Mouse (Mus musculus): ENCODE data around the gene Tshz2. TPM values are rescaled to one million over a fixed set of nuclear protein-coding genes. Genes with fewer than 3 reads are reported as not detected.

Tshz2 gene
- total and polyA plus RNA-seq, 2 experiments from 2014 or later, result 26.4 to 40.8 TPM

GRCm38 (mm10) chr2:169600163-169600562 is 32.6 kb upstream of the Tshz2 start:
- ATAC-seq (ENCODE audit: low FRiP score) (no peak), DNase-seq (ENCODE audit: low spot score) (peak; percentile 51)
- H3K27ac ChIP-seq (ENCODE audit: low read depth, low read length), result no peak overlapping the region
- H3K9ac ChIP-seq (replicated peaks; ENCODE audit: low read length, poor library complexity, severe bottlenecking), result no peak overlapping the region
- TF ChIP-seq CTCF (IDR thresholded peaks at IDR 0.05), result no peak
- peaks cover 3% of the 10 kb centered on the region; the same call in 1 of the 2 replicates for H3K4me1 ChIP-seq (ENCODE audit: insufficient read depth, low read length)
- H3K27me3 ChIP-seq (ENCODE audit: insufficient read depth, low read length), result no peaks in the 10 kb centered on the region
- H3K9me3 ChIP-seq (ENCODE audit: low read length), result no peaks in the 10 kb centered on the region
- no peak overlapping the region for H3K4me3 ChIP-seq (ENCODE audit: low read depth, low read length)
- H3K4me2 ChIP-seq (ENCODE audit: low read depth, low read length, poor library complexity, severe bottlenecking), result no peak overlapping the region
- no peaks in the 10 kb centered on the region for H3K36me3 ChIP-seq (ENCODE audit: insufficient read depth, low read length)
- 49% methylated on average over 6 of the region's 6 CpGs for WGBS

- peak; percentile 47 for DNase-seq (ENCODE audit: low spot score)
- no peaks in the 10 kb centered on the region for H3K9me3 ChIP-seq (ENCODE audit: low read length)
Measured at GRCm38 (mm10) chr2:169606901-169607678, 25.7 kb upstream of the Tshz2 start.

GRCm38 (mm10) chr2:169607787-169608186 is 25.0 kb upstream of the Tshz2 start:
- no peak for ATAC-seq (ENCODE audit: low FRiP score)
- no peak for TF ChIP-seq CTCF (IDR thresholded peaks at IDR 0.05)
- DNase-seq (ENCODE audit: low spot score), result no peak
- H3K36me3 ChIP-seq (ENCODE audit: insufficient read depth, low read length), result no peaks in the 10 kb centered on the region
- H3K27ac ChIP-seq (ENCODE audit: low read depth, low read length), result no peak overlapping the region
- H3K9me3 ChIP-seq (ENCODE audit: low read length), result no peaks in the 10 kb centered on the region
- no peak overlapping the region for H3K4me3 ChIP-seq (ENCODE audit: low read depth, low read length)
- no peak overlapping the region for H3K9ac ChIP-seq (replicated peaks; ENCODE audit: low read length, poor library complexity, severe bottlenecking)
- H3K4me1 ChIP-seq (ENCODE audit: insufficient read depth, low read length), result 0 out of 2 replicates have a peak, but pooled peaks cover 3% of the 10 kb centered on the region
- 77% methylated on average over 2 of the region's 2 CpGs for WGBS
- H3K27me3 ChIP-seq (ENCODE audit: insufficient read depth, low read length), result no peaks in the 10 kb centered on the region
- H3K4me2 ChIP-seq (ENCODE audit: low read depth, low read length, poor library complexity, severe bottlenecking), result no peak overlapping the region

More at GRCm38 (mm10) chr2:169606901-169607678, 25.7 kb upstream of the Tshz2 start:
- 86% methylated on average over 13 of the region's 13 CpGs for WGBS
- 0 out of 2 replicates have a peak, but pooled peaks cover 3% of the 10 kb centered on the region for H3K4me1 ChIP-seq (ENCODE audit: insufficient read depth, low read length)
- no peak overlapping the region for H3K27ac ChIP-seq (ENCODE audit: low read depth, low read length)
- H3K4me2 ChIP-seq (ENCODE audit: low read depth, low read length, poor library complexity, severe bottlenecking), result no peak overlapping the region
- H3K27me3 ChIP-seq (ENCODE audit: insufficient read depth, low read length), result no peaks in the 10 kb centered on the region
- TF ChIP-seq CTCF (IDR thresholded peaks at IDR 0.05), result no peak
- no peak for ATAC-seq (ENCODE audit: low FRiP score)
- no peak overlapping the region for H3K9ac ChIP-seq (replicated peaks; ENCODE audit: low read length, poor library complexity, severe bottlenecking)
- no peaks in the 10 kb centered on the region for H3K36me3 ChIP-seq (ENCODE audit: insufficient read depth, low read length)
- H3K4me3 ChIP-seq (ENCODE audit: low read depth, low read length), result no peak overlapping the region

GRCm38 (mm10) chr2:169609956-169610355 is 22.9 kb upstream of the Tshz2 start:
- Histone ChIP-seq H3K36me3 (ENCODE audit: insufficient read depth, low read length) (no peaks in the 10 kb centered on the region), H3K9me3 (ENCODE audit: low read length) (no peaks in the 10 kb centered on the region), H3K27me3 (ENCODE audit: insufficient read depth, low read length) (no peaks in the 10 kb centered on the region), H3K4me3 (ENCODE audit: low read depth, low read length) (no peak overlapping the region), H3K4me1 (ENCODE audit: insufficient read depth, low read length) (0 out of 2 replicates have a peak, but pooled peaks cover 3% of the 10 kb centered on the region), H3K27ac (ENCODE audit: low read depth, low read length) (no peak overlapping the region), H3K4me2 (ENCODE audit: low read depth, low read length, poor library complexity, severe bottlenecking) (no peak overlapping the region), H3K9ac (replicated peaks; ENCODE audit: low read length, poor library complexity, severe bottlenecking) (no peak overlapping the region; the same call in 1 of the 2 replicates)
- ATAC-seq (ENCODE audit: low FRiP score) (no peak), DNase-seq (ENCODE audit: low spot score) (no peak)
- TF ChIP-seq CTCF (IDR thresholded peaks at IDR 0.05), result no peak
- WGBS, result 72% methylated on average over 13 of the region's 13 CpGs

- H3K9ac ChIP-seq (replicated peaks; ENCODE audit: low read length, poor library complexity, severe bottlenecking), result no peak overlapping the region
- H3K27me3 ChIP-seq (ENCODE audit: insufficient read depth, low read length), result no peaks in the 10 kb centered on the region
- ATAC-seq (ENCODE audit: low FRiP score) (no peak), DNase-seq (ENCODE audit: low spot score) (no peak)
- no peak overlapping the region for H3K4me2 ChIP-seq (ENCODE audit: low read depth, low read length, poor library complexity, severe bottlenecking)
- 80% methylated on average over 8 of the region's 8 CpGs for WGBS
- H3K4me3 ChIP-seq (ENCODE audit: low read depth, low read length), result no peak overlapping the region
- no peak overlapping the region for H3K27ac ChIP-seq (ENCODE audit: low read depth, low read length)
- TF ChIP-seq CTCF (IDR thresholded peaks at IDR 0.05), result no peak
- H3K4me1 ChIP-seq (ENCODE audit: insufficient read depth, low read length), result 0 out of 2 replicates have a peak, but pooled peaks cover 3% of the 10 kb centered on the region
- no peaks in the 10 kb centered on the region for H3K36me3 ChIP-seq (ENCODE audit: insufficient read depth, low read length)
- H3K9me3 ChIP-seq (ENCODE audit: low read length), result no peaks in the 10 kb centered on the region
Measured at GRCm38 (mm10) chr2:169610882-169611281, 21.9 kb upstream of the Tshz2 start.

GRCm38 (mm10) chr2:169611557-169611956 is 21.3 kb upstream of the Tshz2 start:
- no peak overlapping the region for H3K27ac ChIP-seq (ENCODE audit: low read depth, low read length)
- 20% methylated on average over 7 of the region's 7 CpGs for WGBS
- H3K36me3 ChIP-seq (ENCODE audit: insufficient read depth, low read length), result no peaks in the 10 kb centered on the region
- no peak for DNase-seq (ENCODE audit: low spot score)
- H3K4me2 ChIP-seq (ENCODE audit: low read depth, low read length, poor library complexity, severe bottlenecking), result 0 out of 2 replicates have a peak overlapping the region, but pooled peaks have one; percentile 9
- no peak overlapping the region for H3K4me3 ChIP-seq (ENCODE audit: low read depth, low read length)
- no peak for ATAC-seq (ENCODE audit: low FRiP score)
- no peaks in the 10 kb centered on the region for H3K9me3 ChIP-seq (ENCODE audit: low read length)
- H3K4me1 ChIP-seq (ENCODE audit: insufficient read depth, low read length), result 0 out of 2 replicates have a peak, but pooled peaks cover 3% of the 10 kb centered on the region
- H3K27me3 ChIP-seq (ENCODE audit: insufficient read depth, low read length), result no peaks in the 10 kb centered on the region
- TF ChIP-seq CTCF (IDR thresholded peaks at IDR 0.05), result peak; percentile 37
- H3K9ac ChIP-seq (replicated peaks; ENCODE audit: low read length, poor library complexity, severe bottlenecking), result no peak overlapping the region
